Mouse (Mus musculus) kidney, adult 2 months (tissue): Measurements from ENCODE around the gene Ago3.

Experiments
- CTCF ChIP-seq: fragments of 200-500 bp; conservative IDR thresholded peaks from 2 replicates; pipeline ENCODE4 v1.5.1; 2011; ENCODE audit warnings: low read depth, mild to moderate bottlenecking, control low read depth, low read length, moderate library complexity, mixed read lengths; ENCODE audit not compliant: insufficient read depth, insufficient read length
- POLR2A ChIP-seq: fragments of 200-500 bp; IDR thresholded peaks from one replicate; pipeline ENCODE4 v1.6.1; 2011; ENCODE audit warnings: low read depth, low read length, control low read depth

- TF ChIP-seq POLR2A (no peak), CTCF (no peak)
Measured at GRCm38 (mm10) chr4:126331751-126332150, 97.6 kb downstream of the Ago3 start.
